Mouse (Mus musculus) MEL (cell line): Measurements from ENCODE around the gene Rnaset2a.
"Not testable (repeated sequence)": the region's sequence is repeated elsewhere in the genome, so short reads cannot be mapped to it uniquely, and the experiment has no call there.

Experiments used
- BHLHE40 ChIP-seq: IDR thresholded peaks from 2 replicates; pipeline ENCODE4 v1.6.1; 2012; ENCODE audit warnings: low read depth, mild to moderate bottlenecking, inconsistent platforms, low read length, improper control_type of control experiment, borderline replicate concordance
- CTCF ChIP-seq, 3 experiments: IDR thresholded peaks in 2 of 3; conservative IDR thresholded peaks in 1 of 3; 2 replicates each; pipeline ENCODE4 v1.5.1; 2011 to 2012; ENCODE audit warnings: low read length in 3 of 3, low read depth in 2 of 3, mild to moderate bottlenecking in 2 of 3, improper control_type of control experiment in 1 of 3, inconsistent platforms in 1 of 3, mixed read lengths in 1 of 3, moderate library complexity in 1 of 3; ENCODE audit not compliant: control insufficient read depth in 1 of 3, insufficient read depth in 1 of 3, poor library complexity in 1 of 3, severe bottlenecking in 1 of 3
- E2F4 ChIP-seq: IDR thresholded peaks from 2 replicates; pipeline ENCODE4 v1.6.1; 2011; ENCODE audit warnings: low read depth, low read length, improper control_type of control experiment, borderline replicate concordance
- EP300 ChIP-seq, 2 experiments: IDR thresholded peaks; 2 replicates each; pipeline ENCODE4 v1.6.1; 2011; ENCODE audit warnings: improper control_type of control experiment in 2 of 2, low read length in 2 of 2, low read depth in 1 of 2, mild to moderate bottlenecking in 1 of 2
- GATA1 ChIP-seq: IDR thresholded peaks from 2 replicates; pipeline ENCODE4 v1.6.1; 2011; ENCODE audit warnings: low read depth, low read length, improper control_type of control experiment
- MEF2A ChIP-seq: IDR thresholded peaks from 2 replicates; pipeline ENCODE4 v1.6.1; 2014; ENCODE audit warnings: low read depth, mild to moderate bottlenecking, inconsistent platforms, low read length, improper control_type of control experiment; ENCODE audit not compliant: poor library complexity, insufficient replicate concordance, severe bottlenecking; ENCODE audit errors: extremely low read depth
- NELFE ChIP-seq: IDR thresholded peaks from 2 replicates; pipeline ENCODE4 v1.6.1; 2011; ENCODE audit warnings: low read depth, low read length, improper control_type of control experiment
- POLR2A ChIP-seq, 2 experiments: IDR thresholded peaks; 2 replicates each; pipeline ENCODE4 v1.6.1; 2011 to 2012; ENCODE audit warnings: low read length in 2 of 2, mild to moderate bottlenecking in 2 of 2, control low read depth in 1 of 2, improper control_type of control experiment in 1 of 2, low read depth in 1 of 2, moderate library complexity in 1 of 2; ENCODE audit not compliant: control insufficient read depth in 1 of 2, insufficient read depth in 1 of 2, poor library complexity in 1 of 2
- POLR2AphosphoS2 ChIP-seq: IDR thresholded peaks from 2 replicates; pipeline ENCODE4 v1.6.1; 2011; ENCODE audit warnings: low read length, improper control_type of control experiment
- TCF12 ChIP-seq: IDR thresholded peaks from 2 replicates; pipeline ENCODE4 v1.6.1; 2014; ENCODE audit warnings: low read depth, mild to moderate bottlenecking, inconsistent platforms, low read length, improper control_type of control experiment, moderate library complexity

DNA sequence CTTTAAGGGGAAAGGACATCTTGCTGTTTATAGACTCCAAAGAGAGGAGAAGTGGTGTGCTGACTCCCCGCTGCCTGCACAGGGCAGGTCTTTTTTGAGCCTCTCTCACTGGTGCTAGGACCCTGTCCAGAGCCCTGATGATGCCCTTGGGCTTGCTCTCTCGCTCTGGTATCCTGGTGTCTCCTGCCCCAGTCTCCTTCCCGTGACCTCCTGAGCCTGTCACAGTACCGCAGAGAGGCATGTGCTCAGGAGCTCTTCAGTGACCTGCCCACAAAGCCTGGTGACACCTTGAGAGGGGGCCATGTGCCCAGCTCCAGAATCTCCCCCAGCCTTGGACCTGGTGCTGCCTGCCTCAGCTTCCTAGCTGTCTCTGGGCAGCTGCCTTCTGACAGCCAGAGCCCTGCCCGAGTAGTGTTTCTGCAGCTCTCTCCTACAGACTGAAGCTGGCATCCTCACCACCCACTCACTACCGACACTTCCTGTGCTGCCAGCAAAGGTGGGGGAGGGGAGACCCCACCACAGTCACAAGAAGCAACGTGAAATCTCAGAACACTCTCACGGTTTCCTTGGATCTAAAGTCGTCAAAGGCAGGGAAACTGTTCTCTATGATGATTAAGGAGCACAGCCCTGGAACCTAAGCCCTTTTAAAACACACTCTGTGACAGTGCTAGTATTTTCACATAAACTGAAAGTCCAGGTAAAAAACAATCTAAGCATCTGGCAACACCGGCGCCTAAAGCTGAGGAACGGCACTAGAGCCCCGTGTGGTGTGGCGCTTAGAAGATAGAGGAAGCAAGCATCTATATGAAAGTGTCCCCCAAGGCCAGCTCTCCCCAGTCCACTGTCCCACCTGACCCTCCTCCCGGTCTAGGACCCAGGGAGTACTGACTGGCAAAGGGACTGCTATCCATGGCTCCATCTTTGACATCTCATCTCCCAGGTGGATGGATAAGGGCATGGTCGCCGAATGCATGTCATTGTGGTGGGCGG, 55.1 kb downstream of the Rnaset2a start:
- TF ChIP-seq POLR2AphosphoS2; POLR2A (IDR thresholded peaks at IDR 0.05; ENCODE audit: control insufficient read depth in 1 of 2, insufficient read depth in 1 of 2, low read depth in 1 of 2, low read length in 2 of 2, poor library complexity in 1 of 2); BHLHE40; CTCF (IDR thresholded peaks at IDR 0.05 in 2 of 3, conservative IDR thresholded peaks at IDR 0.05 in 1 of 3; ENCODE audit: control insufficient read depth in 1 of 3, insufficient read depth in 1 of 3, low read depth in 2 of 3, low read length in 3 of 3, poor library complexity in 1 of 3, severe bottlenecking in 1 of 3); TCF12; EP300 (IDR thresholded peaks at IDR 0.05; ENCODE audit: low read depth in 1 of 2, low read length in 2 of 2); NELFE; E2F4; GATA1; MEF2A: not testable (repeated sequence)
